Mouse (Mus musculus) left cerebral cortex, postnatal 14 days (tissue): ENCODE measurements at regions not wholly inside any gene's neighbourhood (a gene's known extent, or its start where the extent isn't known, plus 50 kb on each side); places are given as distances from the start of the nearest gene placed in this dataset.
A peak's percentile ranks its signal among the peaks of the same experiment; 100 is the strongest.
"Not testable (repeated sequence)": the region's sequence is repeated elsewhere in the genome, so short reads cannot be mapped to it uniquely, and the experiment has no call there.

ENCODE experiments used
- DNase-seq, 2 experiments: peaks; one replicate each; pipeline ENCODE4 v3.0.0; 2021 to 2022; ENCODE audit warnings: low spot score in 2 of 2, mixed read lengths in 1 of 2
- intact Hi-C: fragments of 180-260 bp; cut with DNase I; formaldehyde crosslinking; loops from one replicate; pipeline ENCODE4 v1.15.1; 2025

- DNase-seq = no peak
- intact Hi-C loops = no loop called here
Measured at GRCm38 (mm10) chr7:138514171-138514570, 116.6 kb upstream of the Tcerg1l start.

- no peak for DNase-seq
- intact Hi-C loops = no loop called here
Measured at GRCm38 (mm10) chr7:138505205-138505604, 107.7 kb upstream of the Tcerg1l start.

- intact Hi-C loops = no loop called here
- no peak for DNase-seq
Measured at GRCm38 (mm10) chr7:138503986-138504385, 106.5 kb upstream of the Tcerg1l start.

GRCm38 (mm10) chr7:138503016-138503415 lies 105.5 kb upstream of the Tcerg1l start:
- intact Hi-C loops = no loop called here
- no peak for DNase-seq

- DNase-seq = peak; percentile 5 to 6
- intact Hi-C loops = no loop called here
Measured at GRCm38 (mm10) chr7:138501347-138502014, 104.0 kb upstream of the Tcerg1l start.

- DNase-seq = no peak
- intact Hi-C loops = no loop called here
Measured at GRCm38 (mm10) chr7:138497771-138498170, 100.2 kb upstream of the Tcerg1l start.

GRCm38 (mm10) chr7:138497202-138497601 lies 99.7 kb upstream of the Tcerg1l start:
- intact Hi-C loops = no loop called here
- DNase-seq = peak in 1 of 2 experiments; percentile 7

- DNase-seq = peak in 1 of 2 experiments; percentile 5
- intact Hi-C loops = no loop called here
Measured at GRCm38 (mm10) chr7:138493661-138494060, 96.1 kb upstream of the Tcerg1l start.

- intact Hi-C loops = no loop called here
- no peak for DNase-seq
Measured at GRCm38 (mm10) chr7:138492261-138492660, 94.7 kb upstream of the Tcerg1l start.

- DNase-seq = no peak
- intact Hi-C loops = no loop called here
Measured at GRCm38 (mm10) chr7:138489471-138489870, 91.9 kb upstream of the Tcerg1l start.

- intact Hi-C loops = no loop called here
Measured at GRCm38 (mm10) chr7:138488201-138488720, 90.7 kb upstream of the Tcerg1l start.

GRCm38 (mm10) chr7:138472891-138473455 lies 75.4 kb upstream of the Tcerg1l start:
- DNase-seq = no peak
- intact Hi-C loops = no loop called here

More at GRCm38 (mm10) chr7:138488201-138488720, 90.7 kb upstream of the Tcerg1l start:
- DNase-seq = no peak

GRCm38 (mm10) chr7:138472371-138472770 lies 74.8 kb upstream of the Tcerg1l start:
- intact Hi-C loops = no loop called here

GRCm38 (mm10) chr7:138469211-138469610 lies 71.7 kb upstream of the Tcerg1l start:
- intact Hi-C loops = no loop called here
- DNase-seq = no peak

More at GRCm38 (mm10) chr7:138472371-138472770, 74.8 kb upstream of the Tcerg1l start:
- no peak for DNase-seq

- no peak for DNase-seq
- intact Hi-C loops = no loop called here
Measured at GRCm38 (mm10) chr7:138468436-138468835, 70.9 kb upstream of the Tcerg1l start.

- intact Hi-C loops = no loop called here
Measured at GRCm38 (mm10) chr7:138467981-138468380, 70.5 kb upstream of the Tcerg1l start.

GRCm38 (mm10) chr7:138467386-138467785 lies 69.9 kb upstream of the Tcerg1l start:
- intact Hi-C loops = no loop called here
- DNase-seq = no peak

More at GRCm38 (mm10) chr7:138467981-138468380, 70.5 kb upstream of the Tcerg1l start:
- DNase-seq = no peak

GRCm38 (mm10) chr7:138457964-138458363 lies 60.4 kb upstream of the Tcerg1l start:
- intact Hi-C loops = no loop called here
- no peak for DNase-seq

GRCm38 (mm10) chr7:138455371-138455770 lies 57.8 kb upstream of the Tcerg1l start:
- intact Hi-C loops = no loop called here
- DNase-seq = no peak

GRCm38 (mm10) chr7:138454498-138455225 lies 57.1 kb upstream of the Tcerg1l start:
- DNase-seq, intact Hi-C loops: not testable (repeated sequence)
